Mouse (Mus musculus): ENCODE data around the gene Ccdc12. TPM values are rescaled to one million over a fixed set of nuclear protein-coding genes. Genes with fewer than 3 reads are reported as not detected.

Gene Ccdc12
- polyA plus RNA-seq, 1 experiment from 2014 or later, result 113 TPM

DNA sequence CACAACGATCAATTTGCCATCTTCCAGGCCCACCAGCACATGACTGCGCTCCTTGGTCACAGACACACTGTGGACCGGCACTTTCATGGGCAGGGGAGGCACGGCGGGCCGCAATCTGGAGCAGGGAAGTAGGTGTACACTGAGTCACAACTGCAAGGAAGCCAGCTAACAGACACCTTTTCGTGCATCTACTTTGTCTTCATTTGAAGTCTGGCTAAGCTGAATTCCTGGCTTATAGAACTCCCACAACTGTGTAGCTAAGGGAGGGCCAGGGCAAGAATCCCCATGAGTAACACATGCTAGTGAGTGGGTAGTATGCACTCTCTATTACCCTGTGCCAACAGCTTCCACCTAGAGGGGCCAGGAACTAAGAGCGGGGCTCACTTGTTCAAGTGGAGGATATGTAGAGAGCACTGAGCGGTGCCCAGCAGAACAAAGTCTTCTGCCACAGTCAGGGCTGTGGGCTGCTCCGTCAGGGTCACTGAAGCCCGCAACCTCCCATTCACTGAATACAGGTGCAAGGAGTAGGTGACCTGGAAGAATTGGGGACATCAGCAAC is 30.9 kb upstream of the Ccdc12 start:
- ATAC-seq, result no peak; the same call in 1 of the 2 replicates
- H3K27ac ChIP-seq (ENCODE audit: low read length), result peak overlapping the region; percentile 79
- 67% methylated on average over 11 of the region's 11 CpGs for WGBS
- peak overlapping the region; percentile 77 for H3K9ac ChIP-seq (replicated peaks; ENCODE audit: low read depth, low read length)
- H3K4me1 ChIP-seq (replicated peaks; ENCODE audit: control insufficient read depth, insufficient read depth, low read length), result peaks cover 16% of the 10 kb centered on the region
- H3K4me3 ChIP-seq (replicated peaks; ENCODE audit: low read length), result peak overlapping the region; percentile 63
- H3K4me2 ChIP-seq (ENCODE audit: low read length), result peak overlapping the region; percentile 97
- no peaks in the 10 kb centered on the region for H3K9me3 ChIP-seq (ENCODE audit: control insufficient read depth, low read length)
- no peaks in the 10 kb centered on the region for H3K27me3 ChIP-seq (replicated peaks; ENCODE audit: control insufficient read depth, insufficient read depth, low read length)
- no peaks in the 10 kb centered on the region for H3K36me3 ChIP-seq (ENCODE audit: control insufficient read depth, insufficient read depth)

DNA sequence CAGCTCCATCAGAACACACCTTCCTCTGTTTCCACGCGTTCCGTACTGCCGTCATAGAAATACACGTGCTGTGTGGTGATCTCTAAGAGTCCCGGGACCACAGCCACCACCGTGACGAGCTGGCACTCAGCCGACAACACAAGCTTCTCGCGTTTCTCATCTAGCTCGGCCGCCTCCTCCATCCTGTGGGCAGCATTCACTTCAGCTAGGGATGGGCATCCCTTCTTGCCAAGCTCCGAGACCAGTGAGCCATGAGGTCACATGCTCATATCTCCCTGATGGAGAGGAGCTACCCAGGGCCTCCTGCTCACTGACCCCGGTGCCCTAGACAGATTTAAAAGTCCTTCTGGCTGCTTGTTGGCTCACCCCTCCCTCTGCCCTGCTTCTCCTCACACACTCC is 26.1 kb upstream of the Ccdc12 start:
- Histone ChIP-seq H3K27ac (ENCODE audit: low read length) (no peak overlapping the region), H3K36me3 (ENCODE audit: control insufficient read depth, insufficient read depth) (no peaks in the 10 kb centered on the region), H3K27me3 (replicated peaks; ENCODE audit: control insufficient read depth, insufficient read depth, low read length) (no peaks in the 10 kb centered on the region), H3K4me2 (ENCODE audit: low read length) (no peak overlapping the region), H3K4me1 (replicated peaks; ENCODE audit: control insufficient read depth, insufficient read depth, low read length) (peaks cover 7% of the 10 kb centered on the region), H3K4me3 (replicated peaks; ENCODE audit: low read length) (no peak overlapping the region), H3K9me3 (ENCODE audit: control insufficient read depth, low read length) (no peaks in the 10 kb centered on the region), H3K9ac (replicated peaks; ENCODE audit: low read depth, low read length) (no peak overlapping the region)
- no peak for ATAC-seq
- 84% methylated on average over 15 of the region's 15 CpGs for WGBS

DNA sequence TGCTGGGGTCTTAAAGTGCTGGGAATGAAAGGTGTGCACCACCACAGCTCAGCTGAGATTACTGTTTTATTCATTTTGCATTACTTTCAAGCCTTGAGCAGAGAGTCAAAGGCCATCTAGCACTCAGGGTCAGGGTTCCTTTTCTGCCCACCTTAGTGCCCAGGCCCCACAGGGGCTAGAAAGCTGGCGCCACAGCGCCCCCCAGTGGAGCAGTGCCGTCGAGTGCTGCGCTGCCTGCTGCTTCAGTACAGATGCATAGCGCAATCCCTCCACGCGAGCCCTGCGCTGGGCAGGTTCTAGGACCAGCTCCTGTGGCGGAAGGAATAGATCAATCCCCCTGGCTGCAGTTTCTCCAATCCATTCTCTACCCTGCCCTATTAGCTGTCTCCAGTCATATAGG is 25.1 kb upstream of the Ccdc12 start:
- Histone ChIP-seq H3K4me2 (ENCODE audit: low read length) (peak overlapping the region; percentile 56), H3K4me3 (replicated peaks; ENCODE audit: low read length) (peak overlapping the region; percentile 22), H3K4me1 (replicated peaks; ENCODE audit: control insufficient read depth, insufficient read depth, low read length) (0 out of 2 replicates have a peak, but pooled peaks cover 4% of the 10 kb centered on the region), H3K27me3 (replicated peaks; ENCODE audit: control insufficient read depth, insufficient read depth, low read length) (no peaks in the 10 kb centered on the region), H3K9ac (replicated peaks; ENCODE audit: low read depth, low read length) (no peak overlapping the region; the same call in 1 of the 2 replicates), H3K36me3 (ENCODE audit: control insufficient read depth, insufficient read depth) (no peaks in the 10 kb centered on the region), H3K9me3 (ENCODE audit: control insufficient read depth, low read length) (no peaks in the 10 kb centered on the region), H3K27ac (ENCODE audit: low read length) (no peak overlapping the region)
- peak; percentile 32; the same call in 1 of the 2 replicates for ATAC-seq
- WGBS, result 8% methylated on average over 10 of the region's 10 CpGs

DNA sequence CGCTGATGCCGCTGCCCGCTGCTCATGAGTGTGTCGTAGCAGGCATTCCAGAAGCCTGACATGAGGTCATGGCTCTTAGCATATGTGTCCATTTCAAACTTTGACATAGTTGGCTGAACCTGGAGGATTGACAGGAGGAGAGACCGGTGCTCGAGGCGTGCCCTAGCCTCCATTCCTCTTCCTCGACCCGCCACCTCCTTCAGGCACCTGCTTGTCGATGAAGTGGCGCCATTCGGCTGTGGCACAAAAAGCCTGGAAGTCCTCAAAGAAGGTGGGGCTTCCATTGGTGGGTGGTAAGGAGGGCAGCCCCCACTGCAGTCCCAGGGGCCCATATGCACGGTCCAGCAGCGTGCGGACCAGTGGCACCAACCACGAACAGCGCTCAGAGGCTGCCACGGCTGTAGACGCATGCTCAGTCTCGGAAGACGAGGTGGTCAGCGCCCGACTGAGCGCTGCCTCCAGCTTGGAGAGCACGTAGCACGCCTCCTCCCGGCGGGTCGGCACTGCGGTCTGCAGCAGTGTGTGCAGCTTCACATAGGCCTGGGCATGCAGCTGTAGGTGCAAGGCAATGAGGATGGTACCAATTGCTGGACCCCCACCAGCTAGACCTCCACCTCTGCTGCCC is 24.5 kb upstream of the Ccdc12 start:
- 0 out of 2 replicates have a peak, but pooled peaks cover 4% of the 10 kb centered on the region for H3K4me1 ChIP-seq (replicated peaks; ENCODE audit: control insufficient read depth, insufficient read depth, low read length)
- no peaks in the 10 kb centered on the region for H3K9me3 ChIP-seq (ENCODE audit: control insufficient read depth, low read length)
- no peak overlapping the region for H3K27ac ChIP-seq (ENCODE audit: low read length)
- ATAC-seq, result peak; percentile 36; the same call in 1 of the 2 replicates
- H3K36me3 ChIP-seq (ENCODE audit: control insufficient read depth, insufficient read depth), result no peaks in the 10 kb centered on the region
- peak overlapping the region; percentile 56 for H3K4me2 ChIP-seq (ENCODE audit: low read length)
- WGBS, result 23% methylated on average over 30 of the region's 30 CpGs
- no peak overlapping the region; the same call in 1 of the 2 replicates for H3K9ac ChIP-seq (replicated peaks; ENCODE audit: low read depth, low read length)
- no peaks in the 10 kb centered on the region for H3K27me3 ChIP-seq (replicated peaks; ENCODE audit: control insufficient read depth, insufficient read depth, low read length)
- peak overlapping the region; percentile 22 for H3K4me3 ChIP-seq (replicated peaks; ENCODE audit: low read length)

DNA sequence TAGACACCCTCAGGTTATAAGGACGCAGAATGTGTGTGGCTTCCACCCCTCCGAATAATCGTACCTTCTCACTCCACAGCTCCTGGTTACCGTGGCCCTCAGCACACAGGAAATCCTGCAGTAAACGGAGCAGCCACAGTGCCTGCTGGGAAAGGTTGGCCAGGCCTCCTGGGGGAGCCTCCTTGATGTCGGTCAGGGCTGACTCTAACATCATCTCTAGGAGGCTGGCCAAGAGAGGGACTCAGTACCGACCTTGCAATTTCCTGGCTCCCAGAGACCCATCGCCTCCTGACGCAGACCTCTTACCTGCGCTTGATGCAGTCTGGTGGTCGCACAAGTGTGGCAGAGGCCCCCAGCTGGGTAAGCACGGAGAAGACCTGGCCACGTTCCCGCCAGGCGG is 23.6 kb upstream of the Ccdc12 start:
- Histone ChIP-seq H3K4me2 (ENCODE audit: low read length) (no peak overlapping the region), H3K36me3 (ENCODE audit: control insufficient read depth, insufficient read depth) (no peaks in the 10 kb centered on the region), H3K4me1 (replicated peaks; ENCODE audit: control insufficient read depth, insufficient read depth, low read length) (0 out of 2 replicates have a peak, but pooled peaks cover 4% of the 10 kb centered on the region), H3K27ac (ENCODE audit: low read length) (no peak overlapping the region), H3K9me3 (ENCODE audit: control insufficient read depth, low read length) (no peaks in the 10 kb centered on the region), H3K27me3 (replicated peaks; ENCODE audit: control insufficient read depth, insufficient read depth, low read length) (no peaks in the 10 kb centered on the region), H3K4me3 (replicated peaks; ENCODE audit: low read length) (no peak overlapping the region), H3K9ac (replicated peaks; ENCODE audit: low read depth, low read length) (no peak overlapping the region)
- ATAC-seq, result no peak
- WGBS, result 87% methylated on average over 14 of the region's 15 CpGs

DNA sequence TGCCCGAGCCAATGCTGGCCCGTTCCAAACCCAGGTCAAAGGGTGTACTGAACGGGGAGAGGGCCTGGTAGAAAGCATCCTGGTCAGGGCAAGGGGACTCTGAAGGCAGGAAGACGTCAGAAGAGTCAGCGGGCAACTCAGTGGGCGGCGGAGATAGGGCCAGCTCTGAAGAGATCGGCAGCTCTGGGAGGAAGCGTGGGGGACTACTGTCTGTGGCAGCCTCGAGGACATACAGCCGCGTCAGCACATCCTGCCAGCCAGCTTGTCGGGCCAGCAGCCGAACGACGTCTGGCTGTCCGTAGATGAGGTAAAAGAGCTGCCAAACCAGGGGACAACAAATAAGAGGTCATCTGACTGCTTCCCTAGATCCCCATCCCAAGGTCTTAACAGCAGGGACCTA is 22.4 kb upstream of the Ccdc12 start:
- H3K9me3 ChIP-seq (ENCODE audit: control insufficient read depth, low read length), result no peaks in the 10 kb centered on the region
- ATAC-seq, result no peak
- H3K27ac ChIP-seq (ENCODE audit: low read length), result no peak overlapping the region
- H3K4me2 ChIP-seq (ENCODE audit: low read length), result no peak overlapping the region
- H3K4me1 ChIP-seq (replicated peaks; ENCODE audit: control insufficient read depth, insufficient read depth, low read length), result 0 out of 2 replicates have a peak, but pooled peaks cover 4% of the 10 kb centered on the region
- H3K9ac ChIP-seq (replicated peaks; ENCODE audit: low read depth, low read length), result no peak overlapping the region
- H3K27me3 ChIP-seq (replicated peaks; ENCODE audit: control insufficient read depth, insufficient read depth, low read length), result no peaks in the 10 kb centered on the region
- WGBS, result 85% methylated on average over 17 of the region's 17 CpGs
- no peaks in the 10 kb centered on the region for H3K36me3 ChIP-seq (ENCODE audit: control insufficient read depth, insufficient read depth)
- H3K4me3 ChIP-seq (replicated peaks; ENCODE audit: low read length), result no peak overlapping the region

DNA sequence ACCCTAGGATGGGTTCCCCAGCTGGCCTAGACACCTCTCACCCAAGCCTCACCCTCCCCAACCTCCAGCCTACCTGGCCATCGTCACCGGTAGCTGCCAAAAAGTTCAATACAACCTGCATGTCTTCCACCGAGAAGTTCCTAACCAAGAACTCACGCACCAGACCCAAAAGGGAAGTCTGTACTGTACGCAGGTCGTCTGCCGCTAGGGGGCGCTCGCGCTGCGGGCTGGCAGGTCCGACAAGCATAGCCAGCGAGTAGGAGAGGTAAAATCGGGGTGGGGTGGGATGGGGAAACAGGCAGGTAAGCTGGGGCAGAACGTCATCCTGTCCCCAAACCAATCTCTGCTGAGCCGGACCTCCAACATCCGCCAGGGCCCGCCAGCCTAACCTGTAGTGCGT is 21.1 kb upstream of the Ccdc12 start:
- Histone ChIP-seq H3K4me3 (replicated peaks; ENCODE audit: low read length) (no peak overlapping the region), H3K27ac (ENCODE audit: low read length) (no peak overlapping the region), H3K9me3 (ENCODE audit: control insufficient read depth, low read length) (no peaks in the 10 kb centered on the region), H3K27me3 (replicated peaks; ENCODE audit: control insufficient read depth, insufficient read depth, low read length) (no peaks in the 10 kb centered on the region), H3K4me2 (ENCODE audit: low read length) (no peak overlapping the region), H3K36me3 (ENCODE audit: control insufficient read depth, insufficient read depth) (no peaks in the 10 kb centered on the region), H3K9ac (replicated peaks; ENCODE audit: low read depth, low read length) (no peak overlapping the region), H3K4me1 (replicated peaks; ENCODE audit: control insufficient read depth, insufficient read depth, low read length) (0 out of 2 replicates have a peak, but pooled peaks cover 4% of the 10 kb centered on the region)
- WGBS, result 7% methylated on average over 19 of the region's 19 CpGs
- peak; percentile 59 for ATAC-seq

DNA sequence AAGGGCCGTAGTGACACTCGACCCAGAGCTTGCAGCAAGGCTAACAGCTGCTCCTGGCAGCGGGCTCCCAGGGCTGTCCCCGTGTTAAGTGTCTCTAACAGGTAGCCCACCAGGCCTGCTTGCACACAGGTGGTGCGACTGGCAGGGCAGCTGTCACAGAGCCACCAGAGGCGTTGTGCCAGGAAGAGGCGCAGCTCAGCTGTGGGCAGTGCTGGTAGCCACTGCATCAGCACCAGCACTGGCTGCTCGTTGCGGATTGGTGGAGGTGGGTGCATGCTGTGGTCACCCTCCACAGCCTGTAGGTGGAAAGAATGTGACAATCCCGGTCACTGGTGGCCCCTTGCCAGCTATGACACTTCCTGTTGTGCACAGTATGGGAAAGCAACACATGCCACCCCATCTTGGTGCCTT is 17.7 kb upstream of the Ccdc12 start:
- 85% methylated on average over 10 of the region's 10 CpGs for WGBS
- Histone ChIP-seq H3K4me3 (replicated peaks; ENCODE audit: low read length) (no peak overlapping the region), H3K4me2 (ENCODE audit: low read length) (no peak overlapping the region), H3K4me1 (replicated peaks; ENCODE audit: control insufficient read depth, insufficient read depth, low read length) (no peaks in the 10 kb centered on the region), H3K27me3 (replicated peaks; ENCODE audit: control insufficient read depth, insufficient read depth, low read length) (no peaks in the 10 kb centered on the region), H3K36me3 (ENCODE audit: control insufficient read depth, insufficient read depth) (no peaks in the 10 kb centered on the region), H3K9me3 (ENCODE audit: control insufficient read depth, low read length) (no peaks in the 10 kb centered on the region), H3K27ac (ENCODE audit: low read length) (no peak overlapping the region), H3K9ac (replicated peaks; ENCODE audit: low read depth, low read length) (no peak overlapping the region)
- no peak for ATAC-seq

DNA sequence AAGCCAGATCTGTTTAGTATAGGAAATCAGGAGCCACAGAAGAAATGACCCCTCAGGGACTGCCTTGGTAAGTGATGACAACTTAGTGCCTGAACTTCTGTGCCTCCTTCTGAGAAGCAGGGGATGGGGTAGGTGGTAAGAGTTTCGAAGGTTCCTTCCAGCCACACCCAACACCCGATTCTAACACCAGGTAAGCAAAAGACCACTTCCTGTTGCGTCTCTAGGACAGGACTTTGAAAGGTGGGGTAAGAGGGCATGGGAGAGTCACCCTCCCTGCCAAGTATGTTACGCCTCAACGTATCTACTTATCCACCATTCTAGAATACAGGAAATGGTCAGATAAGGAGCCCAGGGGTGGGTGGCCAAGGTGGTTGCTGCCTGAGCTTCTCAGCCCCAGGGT is 15.3 kb upstream of the Ccdc12 start:
- WGBS, result 92% methylated on average over 5 of the region's 5 CpGs
- Histone ChIP-seq H3K9me3 (ENCODE audit: control insufficient read depth, low read length) (no peaks in the 10 kb centered on the region), H3K27me3 (replicated peaks; ENCODE audit: control insufficient read depth, insufficient read depth, low read length) (no peaks in the 10 kb centered on the region), H3K4me1 (replicated peaks; ENCODE audit: control insufficient read depth, insufficient read depth, low read length) (no peaks in the 10 kb centered on the region), H3K36me3 (ENCODE audit: control insufficient read depth, insufficient read depth) (no peaks in the 10 kb centered on the region), H3K9ac (replicated peaks; ENCODE audit: low read depth, low read length) (no peak overlapping the region), H3K4me3 (replicated peaks; ENCODE audit: low read length) (no peak overlapping the region), H3K27ac (ENCODE audit: low read length) (no peak overlapping the region), H3K4me2 (ENCODE audit: low read length) (no peak overlapping the region)
- ATAC-seq, result no peak
